In genomic region chr8:70211275-70211674, GRCm38 (mm10) we compare ENCODE assay signal across 8 mouse cellular contexts. TPM values are rescaled to one million over a fixed set of nuclear protein-coding genes. Genes with fewer than 3 reads are reported as not detected.
DNase-seq lines count a peak whose midpoint lies in the region; ATAC-seq and TF ChIP-seq lines count a peak whose summit lies in the region.

No protein-coding gene starts in this region.

- H3K9ac ChIP-seq in embryonic facial prominence, embryonic 12.5 days = peak overlapping the region; percentile 70; the same call in 1 of the 2 replicates
- peak overlapping the region; percentile 59 for H3K9ac ChIP-seq in intestine, embryonic 15.5 days
- peak overlapping the region; percentile 61; the same call in 1 of the 2 replicates for H3K9ac ChIP-seq in neural tube, embryonic 12.5 days

- peak overlapping the region; percentile 71 for H3K4me3 ChIP-seq in layer of hippocampus, adult 2 months
- H3K4me3 ChIP-seq in embryonic facial prominence, embryonic 12.5 days = peak overlapping the region; percentile 69
- H3K4me3 ChIP-seq in intestine, embryonic 15.5 days (replicated peaks) = peak overlapping the region; percentile 59
- H3K4me3 ChIP-seq in neural tube, embryonic 12.5 days = peak overlapping the region; percentile 50

- no peak for TF ChIP-seq CTCF in layer of hippocampus, adult 2 months (conservative IDR thresholded peaks at IDR 0.05)

- H3K36me3 ChIP-seq in embryonic facial prominence, embryonic 12.5 days = no peaks in the 10 kb centered on the region
- H3K36me3 ChIP-seq in intestine, embryonic 15.5 days = no peaks in the 10 kb centered on the region
- H3K36me3 ChIP-seq in neural tube, embryonic 12.5 days = no peaks in the 10 kb centered on the region

- H3K27ac ChIP-seq in layer of hippocampus, adult 2 months = peak overlapping the region; percentile 91
- no peak overlapping the region for H3K27ac ChIP-seq in embryonic facial prominence, embryonic 12.5 days
- H3K27ac ChIP-seq in intestine, embryonic 15.5 days = 0 out of 2 replicates have a peak overlapping the region, but pooled peaks have one; percentile 29
- no peak overlapping the region for H3K27ac ChIP-seq in neural tube, embryonic 12.5 days

- H3K4me1 ChIP-seq in embryonic facial prominence, embryonic 12.5 days = peaks cover 24% of the 10 kb centered on the region
- peaks cover 11% of the 10 kb centered on the region for H3K4me1 ChIP-seq in intestine, embryonic 15.5 days (replicated peaks)
- peaks cover 6% of the 10 kb centered on the region for H3K4me1 ChIP-seq in neural tube, embryonic 12.5 days

- DNase-seq in layer of hippocampus, adult 2 months (ENCODE audit: low spot score in 2 of 2) = no peak
- DNase-seq in layer of hippocampus, postnatal 25 days (ENCODE audit: extremely low spot score in 1 of 2, low spot score in 1 of 2) = no peak
- DNase-seq in MN1 (ENCODE audit: low spot score) = no peak
- DNase-seq in embryo, embryonic 11 days = no peak

- H3K9me3 ChIP-seq in embryonic facial prominence, embryonic 12.5 days = no peaks in the 10 kb centered on the region
- no peaks in the 10 kb centered on the region for H3K9me3 ChIP-seq in intestine, embryonic 15.5 days
- no peaks in the 10 kb centered on the region for H3K9me3 ChIP-seq in neural tube, embryonic 12.5 days

- 0 out of 2 replicates have a peak, but pooled peaks cover 4% of the 10 kb centered on the region for H3K27me3 ChIP-seq in embryonic facial prominence, embryonic 12.5 days
- H3K27me3 ChIP-seq in intestine, embryonic 15.5 days (replicated peaks) = no peaks in the 10 kb centered on the region
- peaks cover 13% of the 10 kb centered on the region for H3K27me3 ChIP-seq in neural tube, embryonic 12.5 days (replicated peaks)

- ATAC-seq in embryonic facial prominence, embryonic 12.5 days (ENCODE audit: insufficient number of reproducible peaks, insufficient read depth, low FRiP score, low TSS enrichment) = no peak
- ATAC-seq in intestine, embryonic 15.5 days = no peak
- no peak for ATAC-seq in neural tube, embryonic 12.5 days (ENCODE audit: low FRiP score, low read depth)
- ATAC-seq in granulocyte monocyte progenitor cell, adult 5-6 weeks (replicated peaks; ENCODE audit: poor library complexity, severe bottlenecking) = no peak

- H3K4me2 ChIP-seq in embryonic facial prominence, embryonic 12.5 days (replicated peaks) = peak overlapping the region; percentile 99
- peak overlapping the region; percentile 99 for H3K4me2 ChIP-seq in intestine, embryonic 15.5 days (replicated peaks)
- H3K4me2 ChIP-seq in neural tube, embryonic 12.5 days (replicated peaks) = peak overlapping the region; percentile 90

- 88% methylated on average over 1 of the region's 1 CpGs for WGBS in embryonic facial prominence, embryonic 12.5 days
- WGBS in intestine, embryonic 15.5 days = 83% methylated on average over 1 of the region's 1 CpGs
- 74% methylated on average over 1 of the region's 1 CpGs for WGBS in neural tube, embryonic 12.5 days

RNA-seq across cellular contexts. Expression of gene Slc25a42, which starts 0.8 kb away (rescaled TPM):
- 10 to 100 TPM; 43.9 to 44.0 TPM for total RNA-seq in layer of hippocampus, adult 2 months (2021)
- 10 to 100 TPM; 34.9 to 42.0 TPM for total RNA-seq in layer of hippocampus, postnatal 25 days (2021)
- 4.4 and 4.6 TPM in 2 replicates for polyA plus RNA-seq in embryonic facial prominence, embryonic 12.5 days (2016; fragmentation: Nextera tagmentation; extraction: Ambion mirVana)
- polyA plus RNA-seq in intestine, embryonic 15.5 days (2015; fragmentation: Nextera tagmentation; extraction: Ambion mirVana) = 5.8 and 6.0 TPM in 2 replicates
- 4.1 and 4.9 TPM in 2 replicates for polyA plus RNA-seq in neural tube, embryonic 12.5 days (2016; fragmentation: Nextera tagmentation; extraction: Ambion mirVana)
- total RNA-seq in granulocyte monocyte progenitor cell, adult 5-6 weeks (2014; fragmentation: Nextera tagmentation) = 3.2 and 5.5 TPM in 2 replicates
- 0.62 and 1.2 TPM in 2 replicates for total RNA-seq in granulocyte monocyte progenitor cell, adult 5-6 weeks (2017)

RNA-seq across cellular contexts. Expression of gene Sugp2, which starts 22.8 kb away (rescaled TPM):
- total RNA-seq in layer of hippocampus, adult 2 months (2021) = 100 to 1,000 TPM; 130 to 131 TPM
- 100 to 1,000 TPM; 107 to 133 TPM for total RNA-seq in layer of hippocampus, postnatal 25 days (2021)
- polyA plus RNA-seq in embryonic facial prominence, embryonic 12.5 days (2016; fragmentation: Nextera tagmentation; extraction: Ambion mirVana) = 47.5 and 54.0 TPM in 2 replicates
- 20.6 and 23.0 TPM in 2 replicates for polyA plus RNA-seq in intestine, embryonic 15.5 days (2015; fragmentation: Nextera tagmentation; extraction: Ambion mirVana)
- polyA plus RNA-seq in neural tube, embryonic 12.5 days (2016; fragmentation: Nextera tagmentation; extraction: Ambion mirVana) = 68.0 and 68.2 TPM in 2 replicates
- total RNA-seq in granulocyte monocyte progenitor cell, adult 5-6 weeks (2014; fragmentation: Nextera tagmentation) = 62.5 and 68.0 TPM in 2 replicates
- 26.0 and 56.4 TPM in 2 replicates for total RNA-seq in granulocyte monocyte progenitor cell, adult 5-6 weeks (2017)

RNA-seq across cellular contexts. Expression of gene Armc6, which starts 23.0 kb away (rescaled TPM):
- 10 to 100 TPM; 45.6 to 47.1 TPM for total RNA-seq in layer of hippocampus, adult 2 months (2021)
- total RNA-seq in layer of hippocampus, postnatal 25 days (2021) = 10 to 100 TPM; 43.4 to 49.4 TPM
- polyA plus RNA-seq in embryonic facial prominence, embryonic 12.5 days (2016; fragmentation: Nextera tagmentation; extraction: Ambion mirVana) = 28.7 and 33.3 TPM in 2 replicates
- 25.4 and 26.4 TPM in 2 replicates for polyA plus RNA-seq in intestine, embryonic 15.5 days (2015; fragmentation: Nextera tagmentation; extraction: Ambion mirVana)
- 56.1 and 59.9 TPM in 2 replicates for polyA plus RNA-seq in neural tube, embryonic 12.5 days (2016; fragmentation: Nextera tagmentation; extraction: Ambion mirVana)
- 4.9 and 6.9 TPM in 2 replicates for total RNA-seq in granulocyte monocyte progenitor cell, adult 5-6 weeks (2014; fragmentation: Nextera tagmentation)
- 8.0 and 9.4 TPM in 2 replicates for total RNA-seq in granulocyte monocyte progenitor cell, adult 5-6 weeks (2017)

RNA-seq across cellular contexts. Expression of gene Tmem161a, which starts 39.1 kb away (rescaled TPM):
- 10 to 100 TPM; 46.4 to 59.0 TPM for total RNA-seq in layer of hippocampus, adult 2 months (2021)
- total RNA-seq in layer of hippocampus, postnatal 25 days (2021) = 10 to 100 TPM; 48.7 to 59.9 TPM
- 65.9 and 72.0 TPM in 2 replicates for polyA plus RNA-seq in embryonic facial prominence, embryonic 12.5 days (2016; fragmentation: Nextera tagmentation; extraction: Ambion mirVana)
- polyA plus RNA-seq in intestine, embryonic 15.5 days (2015; fragmentation: Nextera tagmentation; extraction: Ambion mirVana) = 55.7 and 64.3 TPM in 2 replicates
- 55.7 and 58.6 TPM in 2 replicates for polyA plus RNA-seq in neural tube, embryonic 12.5 days (2016; fragmentation: Nextera tagmentation; extraction: Ambion mirVana)
- total RNA-seq in granulocyte monocyte progenitor cell, adult 5-6 weeks (2014; fragmentation: Nextera tagmentation) = 15.6 and 29.6 TPM in 2 replicates
- 9.4 and 21.4 TPM in 2 replicates for total RNA-seq in granulocyte monocyte progenitor cell, adult 5-6 weeks (2017)

Comparison
In these comparisons a context has a peak if more than half of its experiments do, and no peak if none do; other contexts are left out.
1. H3K27ac ChIP-seq: peak in layer of hippocampus, adult 2 months (single experiment) and intestine, embryonic 15.5 days (single experiment); none in embryonic facial prominence, embryonic 12.5 days (single experiment) and neural tube, embryonic 12.5 days (single experiment).
2. RNA of gene Slc25a42, which starts 0.8 kb away (total RNA-seq): 43.9 to 44.0 TPM in layer of hippocampus, adult 2 months and 34.9 to 42.0 TPM in layer of hippocampus, postnatal 25 days; 0.62 to 5.5 TPM in granulocyte monocyte progenitor cell, adult 5-6 weeks; every median in the first group is over 4 times any median in the second.
3. RNA of gene Armc6, which starts 23.0 kb away (total RNA-seq): 43.4 to 49.4 TPM in layer of hippocampus, postnatal 25 days and 45.6 to 47.1 TPM in layer of hippocampus, adult 2 months; 4.9 to 9.4 TPM in granulocyte monocyte progenitor cell, adult 5-6 weeks; every median in the first group is over 4 times any median in the second.
4. Peak in every context shown above with its lines, with median percentiles within 50 percentile points of each other: H3K4me3 ChIP-seq, H3K4me2 ChIP-seq and H3K9ac ChIP-seq.